Mouse (Mus musculus): ENCODE results near the gene Ndufa6. TPM values are rescaled to one million over a fixed set of nuclear protein-coding genes. Genes with fewer than 3 reads are reported as not detected.
"Not testable (repeated sequence)": the region's sequence is repeated elsewhere in the genome, so short reads cannot be mapped to it uniquely, and the experiment has no call there.

Gene Ndufa6
- polyA plus RNA-seq (2015; fragmentation: Nextera tagmentation; extraction: Ambion mirVana) = 830 and 832 TPM in 2 replicates

DNA sequence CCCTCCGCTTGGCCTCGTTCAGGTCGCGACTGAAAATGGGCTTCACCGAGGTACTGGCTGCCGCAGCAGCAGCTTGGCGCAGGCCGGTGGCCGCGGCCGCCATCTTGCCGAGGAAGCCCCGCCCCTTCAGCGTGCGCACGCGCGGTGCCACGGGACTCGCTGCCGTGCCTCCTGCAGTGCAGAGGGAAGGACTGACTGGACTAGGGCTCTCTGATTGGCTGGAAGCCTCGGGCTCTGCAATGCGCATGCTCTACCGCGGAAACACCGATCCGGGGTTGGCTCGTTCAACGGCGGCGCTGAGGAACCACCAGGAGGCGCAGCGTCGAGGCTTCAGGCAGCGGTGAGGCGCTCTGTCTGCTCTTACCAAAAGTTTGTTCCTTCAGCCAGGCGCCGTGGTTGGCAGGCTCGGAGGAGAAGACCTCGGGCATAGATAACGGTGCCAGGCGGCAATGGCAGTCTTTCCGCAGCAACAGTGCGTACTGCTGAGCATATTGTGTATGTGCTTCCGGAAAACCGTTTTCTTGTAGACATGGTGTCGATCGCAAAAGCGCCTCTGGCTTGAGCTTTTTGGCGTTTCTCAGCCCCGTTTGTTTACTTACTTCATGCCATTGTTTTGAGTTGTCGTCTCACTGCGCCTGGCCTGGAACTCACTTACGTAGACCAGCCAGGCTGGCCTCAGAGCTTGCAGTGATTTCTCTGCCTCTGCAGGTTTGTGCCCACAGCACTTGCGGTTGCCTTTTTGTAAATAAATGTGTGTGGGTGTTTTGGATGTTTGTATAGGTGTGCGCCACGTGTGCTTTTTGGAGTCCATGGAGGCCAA, at the start of gene Ndufa6:
Gene Ndufa6 (minus strand): TSS at position 197 of the 820 bp plus-strand sequence.
- peaks cover 18% of the 10 kb centered on the region for H3K36me3 ChIP-seq (ENCODE audit: control insufficient read depth, insufficient read depth)
- H3K4me2 ChIP-seq (replicated peaks; ENCODE audit: low read depth) = peak within 1 kb of the TSS; percentile 72
- ATAC-seq = peak; percentile 95
- no peaks in the 10 kb centered on the region for H3K9me3 ChIP-seq (ENCODE audit: control insufficient read depth)
- no peaks in the 10 kb centered on the region for H3K27me3 ChIP-seq (replicated peaks; ENCODE audit: control insufficient read depth, insufficient read depth, low read length)
- peak within 1 kb of the TSS; percentile 89 for H3K27ac ChIP-seq (ENCODE audit: low read depth, low read length)
- H3K4me3 ChIP-seq (ENCODE audit: low read depth, low read length) = peak within 1 kb of the TSS; percentile 97
- H3K4me1 ChIP-seq (replicated peaks; ENCODE audit: control insufficient read depth, insufficient read depth, low read length) = peaks cover 13% of the 10 kb centered on the region; the same call in 1 of the 2 replicates
- 1% methylated on average over 57 of the region's 57 CpGs for WGBS
- TF ChIP-seq CTCF (IDR thresholded peaks at IDR 0.05; ENCODE audit: low read depth) = peak; percentile 100
- peak within 1 kb of the TSS; percentile 99 for H3K9ac ChIP-seq (ENCODE audit: low read depth, low read length)

DNA sequence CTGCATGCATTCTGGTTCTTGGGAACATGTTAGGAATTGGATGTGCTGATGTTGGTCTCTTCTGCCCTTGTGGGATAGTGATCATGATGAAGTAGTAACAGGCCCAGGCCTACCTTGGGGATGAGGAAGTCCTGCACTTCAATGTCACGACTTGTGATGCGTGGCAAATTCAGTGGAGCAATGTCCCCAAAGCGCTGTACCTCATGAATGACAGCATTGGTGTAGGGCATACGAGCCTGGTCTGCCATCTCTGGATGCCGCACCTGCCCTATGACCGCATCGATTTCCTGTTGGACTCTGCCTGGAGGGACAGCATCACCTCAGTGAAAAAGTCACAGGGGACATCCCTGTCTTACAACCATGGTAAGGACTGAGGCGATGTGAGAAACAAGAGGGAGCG, 49.5 kb upstream of the Ndufa6 start:
- Histone ChIP-seq H3K27ac (ENCODE audit: low read depth, low read length) (no peak overlapping the region), H3K4me3 (ENCODE audit: low read depth, low read length) (no peak overlapping the region), H3K4me2 (replicated peaks; ENCODE audit: low read depth) (no peak overlapping the region), H3K4me1 (replicated peaks; ENCODE audit: control insufficient read depth, insufficient read depth, low read length) (no peaks in the 10 kb centered on the region), H3K9me3 (ENCODE audit: control insufficient read depth) (no peaks in the 10 kb centered on the region), H3K9ac (ENCODE audit: low read depth, low read length) (no peak overlapping the region), H3K27me3 (replicated peaks; ENCODE audit: control insufficient read depth, insufficient read depth, low read length) (no peaks in the 10 kb centered on the region), H3K36me3 (ENCODE audit: control insufficient read depth, insufficient read depth) (no peaks in the 10 kb centered on the region)
- ATAC-seq = no peak
- 92% methylated on average over 9 of the region's 9 CpGs for WGBS
- TF ChIP-seq CTCF (IDR thresholded peaks at IDR 0.05; ENCODE audit: low read depth) = no peak

DNA sequence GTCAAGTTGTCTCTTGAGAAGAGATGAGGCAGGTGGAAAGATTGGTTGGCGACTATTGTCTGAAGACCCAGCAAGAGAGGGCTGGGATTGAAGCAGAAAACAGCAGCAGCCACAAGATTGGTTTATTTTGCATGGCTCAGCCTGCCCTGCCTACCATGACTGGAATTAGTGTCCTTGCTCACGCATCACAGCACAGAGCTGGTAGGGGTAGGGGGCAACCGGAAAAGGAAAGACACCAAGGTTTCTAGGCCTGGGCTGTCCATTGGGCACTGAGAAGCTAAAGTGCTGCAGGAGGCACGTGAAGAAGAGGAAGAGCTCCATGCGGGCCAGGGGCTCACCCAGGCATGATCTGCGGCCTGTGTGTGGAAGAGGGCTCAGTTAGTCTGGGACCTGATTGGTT, 48.6 kb upstream of the Ndufa6 start:
- H3K4me3 ChIP-seq (ENCODE audit: low read depth, low read length) = no peak overlapping the region
- H3K9me3 ChIP-seq (ENCODE audit: control insufficient read depth) = no peaks in the 10 kb centered on the region
- H3K9ac ChIP-seq (ENCODE audit: low read depth, low read length) = no peak overlapping the region
- 85% methylated on average over 6 of the region's 6 CpGs for WGBS
- no peaks in the 10 kb centered on the region for H3K27me3 ChIP-seq (replicated peaks; ENCODE audit: control insufficient read depth, insufficient read depth, low read length)
- no peak for ATAC-seq
- no peak overlapping the region for H3K4me2 ChIP-seq (replicated peaks; ENCODE audit: low read depth)
- TF ChIP-seq CTCF (IDR thresholded peaks at IDR 0.05; ENCODE audit: low read depth) = no peak
- H3K27ac ChIP-seq (ENCODE audit: low read depth, low read length) = no peak overlapping the region
- H3K4me1 ChIP-seq (replicated peaks; ENCODE audit: control insufficient read depth, insufficient read depth, low read length) = no peaks in the 10 kb centered on the region
- no peaks in the 10 kb centered on the region for H3K36me3 ChIP-seq (ENCODE audit: control insufficient read depth, insufficient read depth)

GRCm38 (mm10) chr15:82402106-82402505, 48.0 kb upstream of the Ndufa6 start:
- Histone ChIP-seq H3K9ac (ENCODE audit: low read depth, low read length) (no peak overlapping the region), H3K9me3 (ENCODE audit: control insufficient read depth) (no peaks in the 10 kb centered on the region), H3K27me3 (replicated peaks; ENCODE audit: control insufficient read depth, insufficient read depth, low read length) (no peaks in the 10 kb centered on the region), H3K36me3 (ENCODE audit: control insufficient read depth, insufficient read depth) (no peaks in the 10 kb centered on the region), H3K4me3 (ENCODE audit: low read depth, low read length) (no peak overlapping the region), H3K4me2 (replicated peaks; ENCODE audit: low read depth) (no peak overlapping the region), H3K27ac (ENCODE audit: low read depth, low read length) (no peak overlapping the region), H3K4me1 (replicated peaks; ENCODE audit: control insufficient read depth, insufficient read depth, low read length) (no peaks in the 10 kb centered on the region)
- ATAC-seq = no peak
- TF ChIP-seq CTCF (IDR thresholded peaks at IDR 0.05; ENCODE audit: low read depth) = no peak

- no peak overlapping the region for H3K4me2 ChIP-seq (replicated peaks; ENCODE audit: low read depth)
These were observed 47.4 kb upstream of the Ndufa6 start for GRCm38 (mm10) chr15:82401516-82401915.

GRCm38 (mm10) chr15:82395955-82396354, 41.8 kb upstream of the Ndufa6 start:
- not testable (repeated sequence) for H3K4me2 ChIP-seq (replicated peaks; ENCODE audit: low read depth); H3K4me1 ChIP-seq (replicated peaks; ENCODE audit: control insufficient read depth, insufficient read depth, low read length); H3K27me3 ChIP-seq (replicated peaks; ENCODE audit: control insufficient read depth, insufficient read depth, low read length); H3K9me3 ChIP-seq (ENCODE audit: control insufficient read depth); H3K9ac ChIP-seq (ENCODE audit: low read depth, low read length); H3K36me3 ChIP-seq (ENCODE audit: control insufficient read depth, insufficient read depth); ATAC-seq; H3K27ac ChIP-seq (ENCODE audit: low read depth, low read length); H3K4me3 ChIP-seq (ENCODE audit: low read depth, low read length)
- WGBS = 49% methylated on average over 3 of the region's 3 CpGs

More at GRCm38 (mm10) chr15:82401516-82401915, 47.4 kb upstream of the Ndufa6 start:
- no peaks in the 10 kb centered on the region for H3K36me3 ChIP-seq (ENCODE audit: control insufficient read depth, insufficient read depth)
- TF ChIP-seq CTCF (IDR thresholded peaks at IDR 0.05; ENCODE audit: low read depth) = no peak
- no peaks in the 10 kb centered on the region for H3K9me3 ChIP-seq (ENCODE audit: control insufficient read depth)
- no peaks in the 10 kb centered on the region for H3K4me1 ChIP-seq (replicated peaks; ENCODE audit: control insufficient read depth, insufficient read depth, low read length)
- H3K27me3 ChIP-seq (replicated peaks; ENCODE audit: control insufficient read depth, insufficient read depth, low read length) = no peaks in the 10 kb centered on the region
- 69% methylated on average over 2 of the region's 2 CpGs for WGBS
- no peak for ATAC-seq
- H3K27ac ChIP-seq (ENCODE audit: low read depth, low read length) = no peak overlapping the region
- no peak overlapping the region for H3K9ac ChIP-seq (ENCODE audit: low read depth, low read length)
- no peak overlapping the region for H3K4me3 ChIP-seq (ENCODE audit: low read depth, low read length)

DNA sequence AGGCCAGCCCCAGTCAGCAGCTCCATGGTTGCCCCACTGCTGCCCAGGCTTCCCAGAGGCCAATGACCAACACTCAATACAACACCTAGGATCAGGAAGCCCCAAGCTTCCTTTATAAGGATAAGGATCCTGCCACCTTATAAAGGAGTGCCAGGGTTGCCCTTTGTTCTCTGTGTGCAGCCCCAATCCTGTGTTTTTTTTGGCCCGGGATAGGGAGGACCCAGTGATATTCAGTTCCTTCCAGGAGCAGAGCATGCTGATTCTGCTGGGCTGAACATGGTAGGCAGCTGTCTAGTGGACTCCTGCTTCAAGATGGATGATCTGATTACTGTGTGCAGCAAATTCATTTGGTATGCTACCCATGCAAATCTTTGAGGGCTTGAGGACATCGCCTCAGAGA, 39.8 kb upstream of the Ndufa6 start, which contains the start of gene Cyp2d11:
Gene Cyp2d11 (minus strand): TSS at position 101 of the 400 bp plus-strand sequence.
- not testable (repeated sequence) for ATAC-seq; H3K36me3 ChIP-seq (ENCODE audit: control insufficient read depth, insufficient read depth); H3K4me3 ChIP-seq (ENCODE audit: low read depth, low read length); H3K27ac ChIP-seq (ENCODE audit: low read depth, low read length); H3K9ac ChIP-seq (ENCODE audit: low read depth, low read length); H3K4me2 ChIP-seq (replicated peaks; ENCODE audit: low read depth); H3K4me1 ChIP-seq (replicated peaks; ENCODE audit: control insufficient read depth, insufficient read depth, low read length); H3K27me3 ChIP-seq (replicated peaks; ENCODE audit: control insufficient read depth, insufficient read depth, low read length); H3K9me3 ChIP-seq (ENCODE audit: control insufficient read depth)
- WGBS = 82% methylated on average over 2 of the region's 2 CpGs

DNA sequence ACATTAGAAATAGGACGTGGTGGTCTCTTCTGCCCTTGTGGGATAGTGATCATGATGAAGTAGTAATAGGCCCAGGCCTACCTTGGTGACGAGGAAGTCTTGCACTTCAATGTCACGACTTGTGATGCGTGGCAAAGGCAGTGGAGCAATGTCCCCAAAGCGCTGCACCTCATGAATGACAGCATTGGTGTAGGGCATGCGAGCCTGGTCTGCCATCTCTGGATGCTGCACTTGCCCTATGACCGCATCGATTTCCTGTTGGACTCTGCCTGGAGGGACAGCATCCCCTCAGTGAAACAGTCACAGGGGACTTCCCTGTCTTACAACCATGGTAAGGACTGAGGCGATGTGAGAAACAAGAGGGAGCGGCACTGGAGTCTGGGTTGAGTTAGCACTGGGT, 35.8 kb upstream of the Ndufa6 start:
- ATAC-seq; H3K9me3 ChIP-seq (ENCODE audit: control insufficient read depth): not testable (repeated sequence)
- WGBS = 95% methylated on average over 9 of the region's 10 CpGs

More for the DNA sequence above, 35.8 kb upstream of the Ndufa6 start:
- H3K27me3 ChIP-seq (replicated peaks; ENCODE audit: control insufficient read depth, insufficient read depth, low read length); H3K9ac ChIP-seq (ENCODE audit: low read depth, low read length); H3K4me2 ChIP-seq (replicated peaks; ENCODE audit: low read depth); H3K4me3 ChIP-seq (ENCODE audit: low read depth, low read length); H3K4me1 ChIP-seq (replicated peaks; ENCODE audit: control insufficient read depth, insufficient read depth, low read length); H3K27ac ChIP-seq (ENCODE audit: low read depth, low read length); H3K36me3 ChIP-seq (ENCODE audit: control insufficient read depth, insufficient read depth): not testable (repeated sequence)

All from intestine, postnatal 0 days (tissue).